8 mouse cellular contexts compared by ENCODE assay signal in genomic region chr15:85993931-85994583, GRCm38 (mm10). TPM values are rescaled to one million over a fixed set of nuclear protein-coding genes. Genes with fewer than 3 reads are reported as not detected.
A peak's percentile ranks its signal among the peaks of the same experiment; 100 is the strongest.
DNase-seq lines count a peak whose midpoint lies in the region; ATAC-seq and TF ChIP-seq lines count a peak whose summit lies in the region.

No protein-coding gene starts in this region.

- 34% methylated on average over 14 of the region's 14 CpGs for WGBS in lung, embryonic 16.5 days
- 39% methylated on average over 14 of the region's 14 CpGs for WGBS in kidney, embryonic 14.5 days
- 31% methylated on average over 14 of the region's 14 CpGs for WGBS in limb, embryonic 13.5 days
- 44% methylated on average over 14 of the region's 14 CpGs for WGBS in stomach, postnatal 0 days

- H3K4me2 ChIP-seq in lung, embryonic 16.5 days (ENCODE audit: low read depth, low read length) = peak overlapping the region; percentile 20; the same call in 1 of the 2 replicates
- no peak overlapping the region for H3K4me2 ChIP-seq in kidney, embryonic 14.5 days (replicated peaks; ENCODE audit: low read depth, low read length)
- H3K4me2 ChIP-seq in limb, embryonic 13.5 days (replicated peaks) = peak overlapping the region; percentile 19
- no peak overlapping the region for H3K4me2 ChIP-seq in stomach, postnatal 0 days (replicated peaks; ENCODE audit: low read depth)

- no peaks in the 10 kb centered on the region for H3K27me3 ChIP-seq in lung, embryonic 16.5 days (ENCODE audit: control insufficient read depth, insufficient read depth, low read depth, low read length)
- H3K27me3 ChIP-seq in kidney, embryonic 14.5 days (ENCODE audit: control insufficient read depth, insufficient read depth, low read length) = no peaks in the 10 kb centered on the region
- H3K27me3 ChIP-seq in limb, embryonic 13.5 days = no peaks in the 10 kb centered on the region
- no peaks in the 10 kb centered on the region for H3K27me3 ChIP-seq in stomach, postnatal 0 days (ENCODE audit: control insufficient read depth, insufficient read depth, low read length)

- peak overlapping the region; percentile 95 for H3K27ac ChIP-seq in lung, embryonic 16.5 days (ENCODE audit: low read length)
- peak overlapping the region; percentile 62; the same call in 1 of the 2 replicates for H3K27ac ChIP-seq in kidney, embryonic 14.5 days (ENCODE audit: low read depth, low read length)
- peak overlapping the region; percentile 88 for H3K27ac ChIP-seq in limb, embryonic 13.5 days
- no peak overlapping the region for H3K27ac ChIP-seq in stomach, postnatal 0 days (replicated peaks)

- H3K4me1 ChIP-seq in lung, embryonic 16.5 days (replicated peaks; ENCODE audit: control insufficient read depth, insufficient read depth, low read length) = peaks cover 40% of the 10 kb centered on the region
- H3K4me1 ChIP-seq in kidney, embryonic 14.5 days (ENCODE audit: control insufficient read depth, insufficient read depth, low read length) = peaks cover 52% of the 10 kb centered on the region
- H3K4me1 ChIP-seq in limb, embryonic 13.5 days = peaks cover 71% of the 10 kb centered on the region
- H3K4me1 ChIP-seq in stomach, postnatal 0 days (replicated peaks; ENCODE audit: control insufficient read depth, insufficient read depth) = no peaks in the 10 kb centered on the region

- no peaks in the 10 kb centered on the region for H3K9me3 ChIP-seq in lung, embryonic 16.5 days (ENCODE audit: control insufficient read depth, low read length)
- no peaks in the 10 kb centered on the region for H3K9me3 ChIP-seq in kidney, embryonic 14.5 days (ENCODE audit: control insufficient read depth, low read length)
- no peaks in the 10 kb centered on the region for H3K9me3 ChIP-seq in limb, embryonic 13.5 days
- no peaks in the 10 kb centered on the region for H3K9me3 ChIP-seq in stomach, postnatal 0 days (ENCODE audit: control insufficient read depth, low read length)

- DNase-seq in lung, postnatal 10 days = no peak
- no peak for DNase-seq in stomach, postnatal 0 days (ENCODE audit: low spot score)
- DNase-seq in thymus, postnatal 10 days (ENCODE audit: low spot score in 2 of 2) = no peak
- no peak for DNase-seq in spleen, postnatal 4 days (ENCODE audit: low spot score in 2 of 2)

- 0 out of 2 replicates have a peak, but pooled peaks have one; percentile 14 for TF ChIP-seq CTCF in stomach, postnatal 0 days (IDR thresholded peaks at IDR 0.05; ENCODE audit: low read depth)

- no peaks in the 10 kb centered on the region for H3K36me3 ChIP-seq in lung, embryonic 16.5 days (ENCODE audit: control insufficient read depth, insufficient read depth, low read length)
- no peaks in the 10 kb centered on the region for H3K36me3 ChIP-seq in kidney, embryonic 14.5 days (ENCODE audit: control insufficient read depth, insufficient read depth, low read length)
- H3K36me3 ChIP-seq in limb, embryonic 13.5 days = no peaks in the 10 kb centered on the region
- no peaks in the 10 kb centered on the region for H3K36me3 ChIP-seq in stomach, postnatal 0 days (ENCODE audit: control insufficient read depth, insufficient read depth, low read length)

- TF ChIP-seq EP300 in stomach, postnatal 0 days (optimal IDR thresholded peaks at IDR 0.05) = no peak

- peak; percentile 35 for ATAC-seq in lung, embryonic 16.5 days (ENCODE audit: low read depth)
- ATAC-seq in kidney, embryonic 14.5 days (ENCODE audit: low FRiP score, low TSS enrichment) = no peak; the same call in 1 of the 2 replicates
- peak; percentile 75 for ATAC-seq in limb, embryonic 13.5 days (ENCODE audit: low FRiP score, low read depth)
- no peak for ATAC-seq in stomach, postnatal 0 days (ENCODE audit: low FRiP score, low TSS enrichment)
- ATAC-seq in inflammation-experienced regulatory T-cells, adult 6 months = no peak

- H3K4me3 ChIP-seq in lung, embryonic 16.5 days (ENCODE audit: low read length) = no peak overlapping the region
- no peak overlapping the region for H3K4me3 ChIP-seq in kidney, embryonic 14.5 days (ENCODE audit: low read length)
- H3K4me3 ChIP-seq in limb, embryonic 13.5 days = no peak overlapping the region
- no peak overlapping the region for H3K4me3 ChIP-seq in stomach, postnatal 0 days (ENCODE audit: low read depth, low read length)

- H3K9ac ChIP-seq in lung, embryonic 16.5 days (ENCODE audit: low read length) = peak overlapping the region; percentile 35; the same call in 1 of the 2 replicates
- no peak overlapping the region for H3K9ac ChIP-seq in kidney, embryonic 14.5 days (ENCODE audit: low read depth, low read length)
- H3K9ac ChIP-seq in limb, embryonic 13.5 days = no peak overlapping the region
- H3K9ac ChIP-seq in stomach, postnatal 0 days (ENCODE audit: low read length) = no peak overlapping the region

RNA-seq across cellular contexts. Expression of gene Celsr1, which starts 39.5 kb away (rescaled TPM):
- 3.5 and 3.6 TPM in 2 replicates for polyA plus RNA-seq in lung, embryonic 16.5 days (2015; fragmentation: Nextera tagmentation; extraction: Ambion mirVana)
- polyA plus RNA-seq in kidney, embryonic 14.5 days (2014; fragmentation: Nextera tagmentation; extraction: Ambion mirVana) = 6.8 and 8.8 TPM in 2 replicates
- 2.0 TPM in 2 replicates for polyA plus RNA-seq in limb, embryonic 13.5 days (2015; fragmentation: Nextera tagmentation; extraction: Ambion mirVana)
- 2.0 and 2.2 TPM in 2 replicates for polyA plus RNA-seq in stomach, postnatal 0 days (2015; fragmentation: Nextera tagmentation; extraction: Ambion mirVana)
- polyA plus RNA-seq in inflammation-experienced regulatory T-cells, adult 6 months (2017; shearing (Covaris generic)) = 1 to 10 TPM; 4.4 to 5.0 (median 4.7) TPM

Comparison
In these comparisons a context has a peak if more than half of its experiments do, and no peak if none do; other contexts are left out.
1. ATAC-seq: peak in lung, embryonic 16.5 days (single experiment) and limb, embryonic 13.5 days (single experiment); none in kidney, embryonic 14.5 days (single experiment), stomach, postnatal 0 days (single experiment) and inflammation-experienced regulatory T-cells, adult 6 months (single experiment).
2. H3K4me2 ChIP-seq: peak in lung, embryonic 16.5 days (single experiment) and limb, embryonic 13.5 days (single experiment); none in kidney, embryonic 14.5 days (single experiment) and stomach, postnatal 0 days (single experiment).